Mouse (Mus musculus) neural tube, embryonic 11.5 days (tissue): ENCODE results near the gene Cideb. TPM values are rescaled to one million over a fixed set of nuclear protein-coding genes. Genes with fewer than 3 reads are reported as not detected.

ENCODE experiments used
- ATAC-seq: fragments of 200-750 bp; cut with Nextera tagmentation; 2 replicates; pipeline ENCODE4 v1.8.0; 2017; ENCODE audit warnings: moderate number of reproducible peaks, mild to moderate bottlenecking, moderate TSS enrichment, moderate library complexity; ENCODE audit not compliant: insufficient read depth, low FRiP score, low TSS enrichment
- DNase-seq: peaks from one replicate; pipeline ENCODE4 v3.0.0-alpha.2; 2015; ENCODE audit warnings: low spot score
- H3K27ac ChIP-seq: fragments of 300-500 bp; sonication (generic); 2 replicates; pipeline ENCODE4 v1.5.1; 2014; ENCODE audit warnings: low read depth, mild to moderate bottlenecking, low read length
- H3K27me3 ChIP-seq: fragments of 300-500 bp; sonication (generic); 2 replicates; pipeline ENCODE4 v1.6.1; 2014; ENCODE audit warnings: mild to moderate bottlenecking, low read length, mixed read lengths; ENCODE audit not compliant: control insufficient read depth, insufficient read depth
- H3K36me3 ChIP-seq: fragments of 300-500 bp; sonication (generic); 2 replicates; pipeline ENCODE4 v1.6.1; 2014; ENCODE audit warnings: mild to moderate bottlenecking, low read length, moderate library complexity, mixed read lengths; ENCODE audit not compliant: control insufficient read depth, insufficient read depth
- H3K4me1 ChIP-seq: fragments of 300-500 bp; sonication (generic); 2 replicates; pipeline ENCODE4 v1.6.1; 2014; ENCODE audit warnings: low read length, mixed read lengths; ENCODE audit not compliant: control insufficient read depth, insufficient read depth
- H3K4me2 ChIP-seq: fragments of 300-500 bp; sonication (generic); 2 replicates; pipeline ENCODE4 v1.6.1; 2014; ENCODE audit warnings: low read depth, mild to moderate bottlenecking, moderate library complexity
- H3K4me3 ChIP-seq: fragments of 300-500 bp; sonication (generic); 2 replicates; pipeline ENCODE4 v1.5.1; 2014; ENCODE audit warnings: low read depth, low read length
- H3K9ac ChIP-seq: fragments of 300-500 bp; sonication (generic); 2 replicates; pipeline ENCODE4 v1.6.1; 2014; ENCODE audit warnings: mild to moderate bottlenecking, low read length
- H3K9me3 ChIP-seq: fragments of 300-500 bp; sonication (generic); 2 replicates; pipeline ENCODE4 v1.6.1; 2016; ENCODE audit warnings: low read length; ENCODE audit not compliant: control insufficient read depth
- WGBS: fragments of 180-500 bp; shearing (Covaris S2); extraction: QIAGEN DNeasy Blood & Tissue Kit; methylation state at CpG from one replicate; pipeline ENCODE4 v1.1.7; 2014; 5-methylcytosine and 5-hydroxymethylcytosine counted together
- polyA plus RNA-seq: library from polyadenylated mRNA; unstranded; fragments of >200 nt; fragmentation: Nextera tagmentation; extraction: Ambion mirVana; gene quantifications from 2 replicates; pipeline ENCODE4 v1.2.1, GENCODE M21; 2014

The Cideb gene
- polyA plus RNA-seq, 1 experiment from 2014 or later: 0.32 TPM

DNA sequence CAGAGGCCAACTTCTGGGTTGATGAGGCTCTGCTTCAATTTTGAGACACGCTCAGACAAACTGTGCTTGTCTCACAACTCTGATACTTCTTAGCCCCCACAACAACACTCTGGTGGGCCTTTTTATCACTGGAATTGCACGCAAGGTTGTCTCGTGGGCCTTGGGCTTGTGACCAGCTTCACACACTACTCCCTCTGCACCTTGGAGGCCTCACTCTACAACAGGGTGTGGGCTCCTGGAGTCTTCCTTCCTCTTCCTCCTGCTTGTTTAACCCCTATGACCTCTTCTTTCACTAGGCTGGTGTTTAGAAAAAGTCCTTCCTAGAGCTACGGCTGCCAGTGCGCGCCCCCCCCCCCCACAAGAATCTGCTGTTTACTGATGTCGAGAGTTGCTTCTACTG is 18.5 kb upstream of the Cideb start:
- no peak overlapping the region for H3K4me3 ChIP-seq
- WGBS: 70% methylated on average over 7 of the region's 7 CpGs
- H3K36me3 ChIP-seq: no peaks in the 10 kb centered on the region
- no peak overlapping the region for H3K4me2 ChIP-seq
- no peak for DNase-seq
- H3K9me3 ChIP-seq: no peaks in the 10 kb centered on the region
- no peak overlapping the region for H3K9ac ChIP-seq
- H3K27me3 ChIP-seq: peaks cover 4% of the 10 kb centered on the region; the same call in 1 of the 2 replicates
- no peak for ATAC-seq
- no peak overlapping the region for H3K27ac ChIP-seq
- peaks cover 5% of the 10 kb centered on the region; the same call in 1 of the 2 replicates for H3K4me1 ChIP-seq

DNA sequence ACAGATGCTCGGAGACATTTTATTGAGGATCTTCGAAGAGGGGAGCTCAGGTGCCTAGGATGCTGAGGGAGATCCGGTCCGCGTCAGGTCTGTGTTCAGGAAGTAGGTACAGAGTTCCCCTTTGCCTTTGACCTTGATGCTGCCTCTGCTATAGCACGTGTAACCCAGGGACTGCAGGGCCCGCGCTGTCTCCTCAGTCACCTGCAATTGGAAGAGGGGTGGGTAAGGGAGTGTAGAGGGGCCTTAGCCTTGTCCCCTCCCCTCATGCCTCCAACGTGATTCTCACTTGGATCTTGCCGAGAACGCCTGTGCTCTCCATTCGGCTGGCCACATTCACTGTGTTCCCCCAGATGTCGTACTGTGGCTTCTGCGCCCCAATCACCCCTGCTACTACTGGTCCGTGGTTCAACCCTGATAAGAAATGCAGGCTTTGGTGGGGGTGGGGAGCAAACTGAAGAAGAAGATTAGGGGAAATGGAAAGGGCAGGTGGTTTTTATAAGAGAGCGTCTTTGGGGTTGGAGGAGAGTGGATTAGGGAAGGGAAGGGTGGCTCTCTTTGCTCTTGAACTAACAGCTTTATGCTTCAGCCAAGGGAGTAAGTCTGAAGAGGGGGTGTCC is 10.9 kb upstream of the Cideb start:
- H3K27me3 ChIP-seq: peaks cover 31% of the 10 kb centered on the region
- H3K4me2 ChIP-seq: no peak overlapping the region
- DNase-seq (no peak), ATAC-seq (no peak)
- no peaks in the 10 kb centered on the region for H3K9me3 ChIP-seq
- no peaks in the 10 kb centered on the region for H3K36me3 ChIP-seq
- no peak overlapping the region for H3K9ac ChIP-seq
- H3K4me1 ChIP-seq: 0 out of 2 replicates have a peak, but pooled peaks cover 4% of the 10 kb centered on the region
- 77% methylated on average over 16 of the region's 16 CpGs for WGBS
- H3K27ac ChIP-seq: no peak overlapping the region
- no peak overlapping the region for H3K4me3 ChIP-seq

DNA sequence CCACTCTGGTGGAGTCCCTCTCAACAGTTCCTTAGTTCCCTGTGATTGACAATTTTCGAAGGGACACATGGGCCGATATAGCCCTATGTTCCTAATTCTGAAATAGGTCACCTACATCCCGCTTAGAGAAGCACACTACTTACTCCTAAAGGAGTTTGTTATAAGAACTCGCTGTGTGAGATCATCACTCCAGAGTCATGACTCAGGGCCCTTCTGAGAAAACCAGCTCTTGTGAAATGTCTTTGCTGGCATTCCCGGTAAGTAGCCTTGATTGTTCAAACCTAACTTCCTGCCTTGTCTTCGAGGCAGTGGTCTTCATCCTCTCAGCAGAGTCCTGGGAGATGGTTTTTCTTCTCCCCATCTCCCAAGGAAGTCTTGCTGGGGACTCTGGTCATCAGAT is 10.3 kb upstream of the Cideb start:
- Histone ChIP-seq H3K9me3 (no peaks in the 10 kb centered on the region), H3K4me3 (no peak overlapping the region), H3K4me2 (no peak overlapping the region), H3K36me3 (no peaks in the 10 kb centered on the region), H3K9ac (no peak overlapping the region), H3K27ac (no peak overlapping the region), H3K27me3 (peaks cover 35% of the 10 kb centered on the region), H3K4me1 (0 out of 2 replicates have a peak, but pooled peaks cover 4% of the 10 kb centered on the region)
- ATAC-seq (no peak), DNase-seq (no peak)
- WGBS: 92% methylated on average over 6 of the region's 6 CpGs

DNA sequence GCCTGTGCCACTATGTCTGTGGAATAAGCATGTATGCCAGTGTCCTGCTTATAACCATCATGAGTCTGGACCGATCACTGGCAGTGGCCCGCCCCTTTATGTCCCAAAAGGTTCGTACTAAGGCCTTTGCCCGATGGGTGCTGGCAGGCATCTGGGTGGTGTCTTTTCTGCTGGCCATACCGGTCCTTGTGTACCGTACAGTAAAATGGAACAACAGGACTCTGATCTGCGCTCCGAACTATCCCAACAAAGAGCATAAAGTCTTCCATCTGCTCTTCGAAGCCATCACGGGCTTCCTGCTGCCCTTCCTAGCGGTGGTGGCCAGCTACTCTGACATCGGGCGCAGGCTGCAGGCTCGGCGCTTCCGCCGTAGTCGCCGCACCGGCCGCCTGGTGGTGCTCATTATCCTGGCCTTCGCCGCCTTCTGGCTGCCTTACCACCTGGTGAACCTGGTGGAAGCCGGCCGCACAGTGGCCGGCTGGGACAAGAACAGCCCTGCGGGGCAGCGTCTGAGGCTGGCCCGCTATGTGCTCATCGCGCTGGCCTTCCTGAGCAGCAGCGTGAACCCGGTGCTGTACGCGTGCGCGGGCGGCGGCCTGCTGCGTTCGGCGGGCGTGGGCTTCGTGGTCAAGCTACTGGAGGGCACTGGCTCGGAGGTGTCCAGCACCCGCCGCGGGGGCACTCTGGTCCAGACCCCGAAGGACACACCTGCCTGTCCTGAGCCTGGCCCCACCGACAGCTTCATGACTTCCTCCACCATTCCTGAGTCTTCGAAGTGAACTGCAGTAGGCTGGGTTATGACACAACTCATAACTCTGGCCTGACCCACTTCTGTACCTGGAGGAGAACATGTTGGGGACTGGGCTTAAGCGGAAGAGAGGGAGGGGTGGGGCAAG is 9.5 kb upstream of the Cideb start:
- Histone ChIP-seq H3K36me3 (no peaks in the 10 kb centered on the region), H3K9ac (peak overlapping the region; percentile 59), H3K4me2 (peak overlapping the region; percentile 70), H3K4me3 (peak overlapping the region; percentile 34), H3K27ac (no peak overlapping the region), H3K9me3 (no peaks in the 10 kb centered on the region), H3K27me3 (peaks cover 42% of the 10 kb centered on the region), H3K4me1 (0 out of 2 replicates have a peak, but pooled peaks cover 4% of the 10 kb centered on the region)
- 12% methylated on average over 52 of the region's 52 CpGs for WGBS
- ATAC-seq: peak; percentile 48
- DNase-seq: peak; percentile 64

DNA sequence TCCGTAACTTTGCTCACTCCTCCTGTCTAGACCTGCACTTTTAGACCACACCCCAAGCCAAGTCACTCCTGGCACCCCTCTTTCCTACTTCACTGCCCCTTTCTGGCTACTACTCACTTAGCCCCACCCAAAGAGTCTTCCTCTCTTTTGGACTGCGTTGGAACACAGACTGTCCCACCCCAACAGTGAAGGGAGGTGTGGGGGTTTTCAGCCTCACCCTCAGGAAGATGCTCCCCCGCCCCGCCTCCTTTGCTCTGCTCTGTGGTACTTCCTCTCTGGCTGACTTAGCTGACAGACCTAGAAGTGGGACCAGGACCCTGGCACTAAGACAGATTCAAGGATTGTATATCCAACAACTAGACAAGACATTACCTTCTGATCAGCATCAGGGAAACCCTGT is 7.4 kb upstream of the Cideb start, which contains the start of gene Ltb4r1:
TSS of gene Ltb4r1 (plus strand) at position 267 of the 400 bp plus-strand sequence.
- Histone ChIP-seq H3K9me3 (no peaks in the 10 kb centered on the region), H3K27ac (no peak within 1 kb of the TSS), H3K9ac (no peak within 1 kb of the TSS), H3K36me3 (no peaks in the 10 kb centered on the region), H3K4me3 (no peak within 1 kb of the TSS), H3K4me2 (no peak within 1 kb of the TSS), H3K4me1 (0 out of 2 replicates have a peak, but pooled peaks cover 4% of the 10 kb centered on the region), H3K27me3 (peaks cover 57% of the 10 kb centered on the region)
- no peak for DNase-seq
- no peak for ATAC-seq
- WGBS: 81% methylated on average over 4 of the region's 4 CpGs

DNA sequence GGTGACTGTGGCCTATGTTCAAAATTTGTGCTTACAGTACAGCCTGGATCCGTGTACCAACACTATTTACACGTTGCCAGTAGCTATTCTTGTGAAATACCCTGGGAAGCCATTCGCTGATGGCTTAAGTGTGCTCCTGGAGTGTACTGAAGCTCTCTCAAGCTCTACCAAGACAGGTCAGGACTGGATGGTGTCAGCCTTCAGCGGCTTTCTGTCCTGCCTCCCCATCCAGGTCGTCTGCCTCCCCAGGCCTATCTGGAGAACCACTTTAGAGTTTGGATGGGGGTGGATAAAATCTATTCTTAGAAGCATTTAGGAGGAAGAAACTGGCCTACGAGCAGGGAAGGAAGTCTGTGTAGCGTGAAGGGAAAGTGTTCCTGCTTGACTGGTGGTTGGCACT is 4.9 kb upstream of the Cideb start:
- DNase-seq (no peak), ATAC-seq (no peak)
- H3K4me1 ChIP-seq: 0 out of 2 replicates have a peak, but pooled peaks cover 4% of the 10 kb centered on the region
- no peak overlapping the region for H3K4me3 ChIP-seq
- H3K4me2 ChIP-seq: no peak overlapping the region
- no peaks in the 10 kb centered on the region for H3K9me3 ChIP-seq
- WGBS: 71% methylated on average over 7 of the region's 7 CpGs
- no peak overlapping the region for H3K27ac ChIP-seq
- peaks cover 49% of the 10 kb centered on the region for H3K27me3 ChIP-seq
- H3K36me3 ChIP-seq: no peaks in the 10 kb centered on the region
- no peak overlapping the region for H3K9ac ChIP-seq

DNA sequence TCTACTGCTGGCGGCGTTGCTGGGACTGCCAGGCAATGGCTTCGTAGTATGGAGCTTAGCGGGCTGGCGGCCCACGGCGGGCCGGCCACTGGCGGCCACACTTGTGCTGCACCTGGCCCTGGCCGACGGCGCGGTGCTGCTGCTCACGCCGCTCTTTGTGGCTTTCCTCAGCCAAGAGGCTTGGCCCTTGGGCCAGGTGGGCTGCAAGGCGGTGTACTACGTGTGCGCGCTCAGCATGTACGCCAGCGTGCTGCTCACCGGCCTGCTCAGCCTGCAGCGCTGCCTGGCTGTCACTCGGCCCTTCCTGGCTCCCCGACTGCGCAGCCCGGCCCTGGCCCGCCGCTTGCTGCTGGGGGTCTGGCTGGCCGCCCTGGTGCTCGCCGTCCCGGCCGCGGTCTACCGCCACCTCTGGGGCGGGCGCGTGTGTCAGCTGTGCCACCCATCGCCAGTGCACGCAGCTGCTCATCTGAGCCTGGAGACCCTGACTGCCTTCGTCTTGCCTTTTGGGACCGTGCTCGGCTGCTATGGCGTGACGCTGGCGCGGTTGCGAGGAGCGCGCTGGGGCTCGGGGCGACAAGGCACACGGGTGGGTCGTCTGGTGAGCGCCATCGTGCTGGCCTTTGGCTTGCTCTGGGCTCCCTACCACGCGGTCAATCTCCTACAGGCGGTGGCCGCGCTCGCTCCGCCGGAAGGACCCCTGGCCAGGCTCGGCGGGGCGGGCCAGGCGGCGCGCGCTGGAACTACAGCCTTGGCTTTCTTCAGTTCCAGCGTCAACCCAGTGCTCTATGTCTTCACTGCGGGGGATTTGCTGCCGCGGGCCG is 4.0 kb upstream of the Cideb start:
- ATAC-seq (peak; percentile 67), DNase-seq (peak; percentile 70)
- peak overlapping the region; percentile 68 for H3K9ac ChIP-seq
- H3K9me3 ChIP-seq: no peaks in the 10 kb centered on the region
- no peak overlapping the region for H3K27ac ChIP-seq
- H3K4me3 ChIP-seq: peak overlapping the region; percentile 45
- no peaks in the 10 kb centered on the region for H3K4me1 ChIP-seq
- H3K4me2 ChIP-seq: peak overlapping the region; percentile 77
- H3K27me3 ChIP-seq: peaks cover 43% of the 10 kb centered on the region
- H3K36me3 ChIP-seq: no peaks in the 10 kb centered on the region
- under 1% methylated on average over 74 of the region's 77 CpGs for WGBS

DNA sequence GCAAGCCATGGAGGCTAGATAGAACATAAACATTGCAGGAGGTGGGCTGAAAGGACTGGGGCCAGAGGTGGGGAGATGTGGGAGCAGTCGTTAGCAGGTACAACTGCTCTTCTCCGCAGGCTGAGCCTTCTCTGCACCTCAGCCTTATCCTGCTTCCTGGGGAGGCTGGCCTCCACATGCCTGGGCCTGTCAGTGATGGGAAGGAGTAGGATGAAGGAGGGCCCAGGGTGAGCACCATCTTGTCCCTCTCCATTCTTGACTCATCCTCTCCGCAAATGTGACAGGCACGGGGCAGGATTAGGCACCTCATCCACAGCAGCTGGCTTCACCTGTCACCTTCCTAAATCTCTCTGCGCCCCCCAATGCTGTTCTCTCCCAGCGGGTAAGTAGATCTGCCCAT is 2.9 kb upstream of the Cideb start, which contains the start of gene Ltb4r2:
TSS of gene Ltb4r2 (plus strand) at position 266 of the 400 bp plus-strand sequence.
- Histone ChIP-seq H3K4me1 (no peaks in the 10 kb centered on the region), H3K4me2 (peak within 1 kb of the TSS; percentile 77), H3K27me3 (peaks cover 37% of the 10 kb centered on the region), H3K9me3 (no peaks in the 10 kb centered on the region), H3K4me3 (peak within 1 kb of the TSS; percentile 45), H3K27ac (no peak within 1 kb of the TSS), H3K36me3 (no peaks in the 10 kb centered on the region; the same call in 1 of the 2 replicates), H3K9ac (peak within 1 kb of the TSS; percentile 68)
- WGBS: 73% methylated on average over 6 of the region's 6 CpGs
- ATAC-seq: no peak
- DNase-seq: no peak
